23 mouse cellular contexts compared by ENCODE assay signal in the genomic region with DNA sequence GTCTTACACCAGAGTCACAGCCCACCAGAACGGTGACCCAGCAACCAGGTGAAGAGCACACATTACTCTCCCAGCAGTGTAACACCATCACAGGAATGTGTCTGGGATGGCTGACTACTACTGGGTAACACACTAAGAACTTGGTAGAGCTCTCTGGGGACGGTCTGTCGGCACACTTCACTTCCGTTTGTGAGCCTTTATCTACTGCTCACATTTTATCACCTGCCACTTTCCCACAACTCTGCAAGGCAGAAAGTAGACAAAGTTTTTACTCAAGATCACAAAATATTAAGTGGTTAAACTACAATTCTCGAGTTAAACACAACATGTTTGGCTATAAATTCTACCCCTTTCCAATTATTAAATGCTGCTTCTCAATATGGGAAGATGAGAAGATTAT. TPM values are rescaled to one million over a fixed set of nuclear protein-coding genes. Genes with fewer than 3 reads are reported as not detected.
DNase-seq lines count a peak whose midpoint lies in the region; ATAC-seq and TF ChIP-seq lines count a peak whose summit lies in the region.
"Had no signal": no experiment of that assay in that cellular context is flagged by ENCODE, and none has a peak within 500 bp of the region (broad histone marks: within the 10 kb centered on the region; RNA-seq: fewer than 3 reads in every experiment).

No protein-coding gene starts in this region.

- intact Hi-C loops in gastrocnemius, adult 2 months (cut with DNase I): loop anchor here (5.0 kb wide), 1 partner anchor 70 kb away; no protein-coding TSS in a partner anchor

- no peak overlapping the region for H3K4me2 ChIP-seq in midbrain, embryonic 11.5 days
- no peak overlapping the region for H3K4me2 ChIP-seq in midbrain, embryonic 14.5 days (ENCODE audit: low read length)
- H3K4me2 ChIP-seq in hindbrain, embryonic 14.5 days (replicated peaks): no peak overlapping the region
- H3K4me2 ChIP-seq in lung, postnatal 0 days (replicated peaks; ENCODE audit: low read depth, low read length): no peak overlapping the region
- H3K4me2 ChIP-seq: embryonic facial prominence, embryonic 12.5 days; forebrain, embryonic 13.5 days; hindbrain, embryonic 13.5 days had no signal

- no peak overlapping the region for H3K9ac ChIP-seq in midbrain, embryonic 11.5 days (ENCODE audit: low read length)
- H3K9ac ChIP-seq in midbrain, embryonic 14.5 days (replicated peaks; ENCODE audit: low read length): no peak overlapping the region
- H3K9ac ChIP-seq in hindbrain, embryonic 14.5 days: no peak overlapping the region
- H3K9ac ChIP-seq in lung, postnatal 0 days (replicated peaks; ENCODE audit: low read depth): no peak overlapping the region
- H3K9ac ChIP-seq: embryonic facial prominence, embryonic 12.5 days; forebrain, embryonic 13.5 days; forebrain, postnatal 0 days; hindbrain, embryonic 13.5 days had no signal

- H3K36me3 ChIP-seq in midbrain, embryonic 11.5 days (ENCODE audit: control insufficient read depth, insufficient read depth, low read length): peaks cover 3% of the 10 kb centered on the region; the same call in 1 of the 2 replicates
- peaks cover 77% of the 10 kb centered on the region for H3K36me3 ChIP-seq in midbrain, embryonic 14.5 days (ENCODE audit: control insufficient read depth, insufficient read depth, low read length)
- H3K36me3 ChIP-seq in hindbrain, embryonic 14.5 days (replicated peaks; ENCODE audit: control insufficient read depth, insufficient read depth): peaks cover 66% of the 10 kb centered on the region
- H3K36me3 ChIP-seq in lung, postnatal 0 days (ENCODE audit: insufficient read depth, low read length): peaks cover 31% of the 10 kb centered on the region; the same call in 1 of the 2 replicates

- ATAC-seq in midbrain, embryonic 11.5 days (ENCODE audit: low FRiP score): no peak
- ATAC-seq in midbrain, embryonic 14.5 days (ENCODE audit: low FRiP score, low TSS enrichment): no peak
- peak; percentile 21; the same call in 1 of the 2 replicates for ATAC-seq in megakaryocyte-erythroid progenitor cell, adult 5-6 weeks (replicated peaks; ENCODE audit: low FRiP score, low TSS enrichment, poor library complexity, severe bottlenecking)
- ATAC-seq in hindbrain, embryonic 14.5 days (ENCODE audit: low FRiP score): no peak
- ATAC-seq in lung, postnatal 0 days: no peak
- ATAC-seq: forebrain, embryonic 13.5 days; Patski had no signal

- H3K4me3 ChIP-seq in gastrocnemius, adult 2 months: no peak overlapping the region
- no peak overlapping the region for H3K4me3 ChIP-seq in midbrain, embryonic 11.5 days (ENCODE audit: low read depth, low read length)
- H3K4me3 ChIP-seq in midbrain, embryonic 14.5 days (replicated peaks; ENCODE audit: low read depth, low read length): no peak overlapping the region
- no peak overlapping the region for H3K4me3 ChIP-seq in hindbrain, embryonic 14.5 days (replicated peaks; ENCODE audit: low read length)
- H3K4me3 ChIP-seq in lung, postnatal 0 days (ENCODE audit: low read depth, low read length): no peak overlapping the region
- H3K4me3 ChIP-seq: embryonic facial prominence, embryonic 12.5 days; forebrain, embryonic 13.5 days; heart, embryonic 10.5 days; hindbrain, embryonic 13.5 days had no signal

- DNase-seq in gastrocnemius, adult 2 months: no peak
- DNase-seq in gastrocnemius, postnatal 10 days: no peak
- DNase-seq in midbrain, embryonic 11.5 days (ENCODE audit: low spot score, missing footprints): peak; percentile 28
- DNase-seq in midbrain, embryonic 14.5 days: no peak
- DNase-seq in hindbrain, embryonic 14.5 days (ENCODE audit: low spot score): no peak
- DNase-seq in lung, postnatal 0 days (ENCODE audit: low spot score): no peak
- DNase-seq: heart, adult 11 months had no signal

- WGBS in midbrain, embryonic 11.5 days: 92% methylated on average over 5 of the region's 5 CpGs
- 95% methylated on average over 5 of the region's 5 CpGs for WGBS in midbrain, embryonic 14.5 days
- WGBS in hindbrain, embryonic 14.5 days: 95% methylated on average over 5 of the region's 5 CpGs
- WGBS in lung, postnatal 0 days: 91% methylated on average over 5 of the region's 5 CpGs

- H3K9me3 ChIP-seq in midbrain, embryonic 11.5 days (ENCODE audit: control insufficient read depth, low read length): no peaks in the 10 kb centered on the region
- H3K9me3 ChIP-seq in midbrain, embryonic 14.5 days (ENCODE audit: control insufficient read depth, low read length): no peaks in the 10 kb centered on the region
- no peaks in the 10 kb centered on the region for H3K9me3 ChIP-seq in hindbrain, embryonic 14.5 days (ENCODE audit: control insufficient read depth, low read length)
- H3K9me3 ChIP-seq in lung, postnatal 0 days (ENCODE audit: low read length): no peaks in the 10 kb centered on the region
- H3K9me3 ChIP-seq: embryonic facial prominence, embryonic 12.5 days; forebrain, embryonic 13.5 days; heart, embryonic 10.5 days; hindbrain, embryonic 13.5 days had no signal

- H3K4me1 ChIP-seq in midbrain, embryonic 11.5 days (ENCODE audit: control insufficient read depth, insufficient read depth, low read length): no peaks in the 10 kb centered on the region
- H3K4me1 ChIP-seq in midbrain, embryonic 14.5 days (ENCODE audit: control insufficient read depth, insufficient read depth, low read length): no peaks in the 10 kb centered on the region
- no peaks in the 10 kb centered on the region for H3K4me1 ChIP-seq in hindbrain, embryonic 14.5 days (replicated peaks; ENCODE audit: control insufficient read depth, insufficient read depth, low read length)
- H3K4me1 ChIP-seq in lung, postnatal 0 days (ENCODE audit: insufficient read depth, low read depth, low read length): no peaks in the 10 kb centered on the region
- H3K4me1 ChIP-seq: embryonic facial prominence, embryonic 12.5 days; forebrain, embryonic 13.5 days; heart, embryonic 10.5 days; hindbrain, embryonic 13.5 days had no signal

- no peaks in the 10 kb centered on the region for H3K27me3 ChIP-seq in midbrain, embryonic 11.5 days (ENCODE audit: control insufficient read depth, insufficient read depth, low read length)
- H3K27me3 ChIP-seq in midbrain, embryonic 14.5 days (ENCODE audit: control insufficient read depth, insufficient read depth, low read length): no peaks in the 10 kb centered on the region
- no peaks in the 10 kb centered on the region for H3K27me3 ChIP-seq in hindbrain, embryonic 14.5 days (ENCODE audit: control insufficient read depth, insufficient read depth, low read length)
- H3K27me3 ChIP-seq in lung, postnatal 0 days (replicated peaks; ENCODE audit: insufficient read depth, low read length): no peaks in the 10 kb centered on the region
- H3K27me3 ChIP-seq: embryonic facial prominence, embryonic 12.5 days; forebrain, embryonic 13.5 days; hindbrain, embryonic 13.5 days; Patski had no signal

- no peak for TF ChIP-seq EP300 in lung, postnatal 0 days (IDR thresholded peaks at IDR 0.05)

- peak overlapping the region; percentile 52; the same call in 1 of the 2 replicates for H3K27ac ChIP-seq in gastrocnemius, adult 2 months
- no peak overlapping the region for H3K27ac ChIP-seq in midbrain, embryonic 11.5 days (ENCODE audit: low read depth, low read length)
- no peak overlapping the region for H3K27ac ChIP-seq in midbrain, embryonic 14.5 days (replicated peaks; ENCODE audit: low read depth, low read length)
- H3K27ac ChIP-seq in hindbrain, embryonic 14.5 days: no peak overlapping the region
- no peak overlapping the region for H3K27ac ChIP-seq in lung, postnatal 0 days (ENCODE audit: low read length)
- H3K27ac ChIP-seq: embryonic facial prominence, embryonic 12.5 days; forebrain, embryonic 13.5 days; heart, embryonic 10.5 days; hindbrain, embryonic 13.5 days had no signal

- no peak for TF ChIP-seq CTCF in gastrocnemius, adult 2 months (IDR thresholded peaks at IDR 0.05)
- TF ChIP-seq CTCF in lung, postnatal 0 days (IDR thresholded peaks at IDR 0.05): no peak

RNA-seq across cellular contexts. Expression of gene Timm23, which starts 9.8 kb away (rescaled TPM):
- 100 to 1,000 TPM; 187 to 209 TPM for total RNA-seq in gastrocnemius, adult 2 months (2021)
- total RNA-seq in gastrocnemius, postnatal 10 days (2021): 100 to 1,000 TPM; 144 to 169 TPM
- 271 and 283 TPM in 2 replicates for polyA plus RNA-seq in midbrain, embryonic 11.5 days (2014; fragmentation: Nextera tagmentation; extraction: Ambion mirVana)
- polyA plus RNA-seq in midbrain, embryonic 14.5 days (2014; fragmentation: Nextera tagmentation; extraction: Ambion mirVana): 214 and 233 TPM in 2 replicates
- total RNA-seq in megakaryocyte-erythroid progenitor cell, adult 5-6 weeks (2014; fragmentation: Nextera tagmentation): 216 and 235 TPM in 2 replicates
- 189 and 199 TPM in 2 replicates for total RNA-seq in megakaryocyte-erythroid progenitor cell, adult 5-6 weeks (2017)
- polyA plus RNA-seq in hindbrain, embryonic 14.5 days (2014; fragmentation: Nextera tagmentation; extraction: Ambion mirVana): 244 and 255 TPM in 2 replicates
- 151 and 160 TPM in 2 replicates for polyA plus RNA-seq in lung, postnatal 0 days (2015; fragmentation: Nextera tagmentation; extraction: Ambion mirVana)

RNA-seq across cellular contexts. Expression of gene Parg, which starts 9.8 kb away (rescaled TPM):
- total RNA-seq in gastrocnemius, adult 2 months (2021): 10 to 100 TPM; 21.4 to 22.0 TPM
- total RNA-seq in gastrocnemius, postnatal 10 days (2021): 10 to 100 TPM; 20.4 to 23.6 TPM
- polyA plus RNA-seq in midbrain, embryonic 11.5 days (2014; fragmentation: Nextera tagmentation; extraction: Ambion mirVana): 66.1 and 70.1 TPM in 2 replicates
- 31.5 and 49.6 TPM in 2 replicates for polyA plus RNA-seq in midbrain, embryonic 14.5 days (2014; fragmentation: Nextera tagmentation; extraction: Ambion mirVana)
- total RNA-seq in megakaryocyte-erythroid progenitor cell, adult 5-6 weeks (2014; fragmentation: Nextera tagmentation): 31.5 and 33.9 TPM in 2 replicates
- total RNA-seq in megakaryocyte-erythroid progenitor cell, adult 5-6 weeks (2017): 102 and 122 TPM in 2 replicates
- 40.1 and 44.8 TPM in 2 replicates for polyA plus RNA-seq in hindbrain, embryonic 14.5 days (2014; fragmentation: Nextera tagmentation; extraction: Ambion mirVana)
- 16.5 and 20.2 TPM in 2 replicates for polyA plus RNA-seq in lung, postnatal 0 days (2015; fragmentation: Nextera tagmentation; extraction: Ambion mirVana)

RNA-seq across cellular contexts. Expression of gene Ncoa4, which starts 32.3 kb away (rescaled TPM):
- 10 to 100 TPM; 60.8 to 77.6 TPM for total RNA-seq in gastrocnemius, adult 2 months (2021)
- 10 to 100 TPM; 44.8 to 56.8 TPM for total RNA-seq in gastrocnemius, postnatal 10 days (2021)
- polyA plus RNA-seq in midbrain, embryonic 11.5 days (2014; fragmentation: Nextera tagmentation; extraction: Ambion mirVana): 106 and 111 TPM in 2 replicates
- 94.6 and 126 TPM in 2 replicates for polyA plus RNA-seq in midbrain, embryonic 14.5 days (2014; fragmentation: Nextera tagmentation; extraction: Ambion mirVana)
- total RNA-seq in megakaryocyte-erythroid progenitor cell, adult 5-6 weeks (2014; fragmentation: Nextera tagmentation): 48.1 and 49.3 TPM in 2 replicates
- total RNA-seq in megakaryocyte-erythroid progenitor cell, adult 5-6 weeks (2017): 51.3 and 68.1 TPM in 2 replicates
- polyA plus RNA-seq in hindbrain, embryonic 14.5 days (2014; fragmentation: Nextera tagmentation; extraction: Ambion mirVana): 124 and 146 TPM in 2 replicates
- 73.5 and 76.5 TPM in 2 replicates for polyA plus RNA-seq in lung, postnatal 0 days (2015; fragmentation: Nextera tagmentation; extraction: Ambion mirVana)

RNA-seq across cellular contexts. Expression of gene Msmb, which starts 50.1 kb away (rescaled TPM):
- not detected for total RNA-seq in gastrocnemius, adult 2 months (2021)
- total RNA-seq in gastrocnemius, postnatal 10 days (2021): not detected
- polyA plus RNA-seq in midbrain, embryonic 11.5 days (2014; fragmentation: Nextera tagmentation; extraction: Ambion mirVana): not detected in 2 replicates
- polyA plus RNA-seq in midbrain, embryonic 14.5 days (2014; fragmentation: Nextera tagmentation; extraction: Ambion mirVana): not detected in 2 replicates
- total RNA-seq in megakaryocyte-erythroid progenitor cell, adult 5-6 weeks (2014; fragmentation: Nextera tagmentation): not detected in 2 replicates
- total RNA-seq in megakaryocyte-erythroid progenitor cell, adult 5-6 weeks (2017): not detected in 2 replicates
- not detected in 2 replicates for polyA plus RNA-seq in hindbrain, embryonic 14.5 days (2014; fragmentation: Nextera tagmentation; extraction: Ambion mirVana)
- not detected in 2 replicates for polyA plus RNA-seq in lung, postnatal 0 days (2015; fragmentation: Nextera tagmentation; extraction: Ambion mirVana)
- total RNA-seq: adrenal gland, adult 18-20 months; adrenal gland, postnatal 14 days; forebrain, postnatal 0 days; gastrocnemius, adult 18-20 months; gastrocnemius, postnatal 36 days; heart, postnatal 10 days; heart, postnatal 4 days had no signal
- polyA plus RNA-seq: CD4-positive, CD25-positive, alpha-beta regulatory T cell, adult 4 months; cortical plate, adult 2 months; embryonic facial prominence, embryonic 12.5 days; forebrain, embryonic 13.5 days; forebrain, postnatal 0 days; heart, embryonic 10.5 days; heart, embryonic 14.5 days; hindbrain, embryonic 13.5 days; Patski had no signal
